Mouse (Mus musculus): ENCODE measurements around the gene Acads.

Gene Acads

GRCm38 (mm10) chr5:115072143-115072542, 47.0 kb downstream of the Acads start:
- no peak for DNase-seq (ENCODE audit: low read depth, low spot score)

GRCm38 (mm10) chr5:115071096-115071901, 47.8 kb downstream of the Acads start:
- no peak for DNase-seq (ENCODE audit: low read depth, low spot score)

- DNase-seq (ENCODE audit: low read depth, low spot score): no peak
These were observed 48.7 kb downstream of the Acads start for GRCm38 (mm10) chr5:115070457-115070856.

GRCm38 (mm10) chr5:115069611-115070010, 49.5 kb downstream of the Acads start:
- no peak for DNase-seq (ENCODE audit: low read depth, low spot score)

GRCm38 (mm10) chr5:115068671-115069421, 50.3 kb downstream of the Acads start:
- DNase-seq (ENCODE audit: low read depth, low spot score): no peak

- DNase-seq (ENCODE audit: low read depth, low spot score): no peak
These were observed 52.9 kb downstream of the Acads start for GRCm38 (mm10) chr5:115066245-115066644.

- DNase-seq (ENCODE audit: low read depth, low spot score): no peak
These were observed 55.8 kb downstream of the Acads start for GRCm38 (mm10) chr5:115063391-115063790.

GRCm38 (mm10) chr5:115062566-115062965, 56.6 kb downstream of the Acads start:
- DNase-seq (ENCODE audit: low read depth, low spot score): no peak

- DNase-seq (ENCODE audit: low read depth, low spot score): no peak
These were observed 58.2 kb downstream of the Acads start for GRCm38 (mm10) chr5:115060977-115061376.

Measured in retina, postnatal 7 days (tissue).